Mouse (Mus musculus) thymus, postnatal 36 days (tissue): ENCODE data around the gene Fbxo11.
"Not testable (repeated sequence)": the region's sequence is repeated elsewhere in the genome, so short reads cannot be mapped to it uniquely, and the experiment has no call there.

Source experiments
- DNase-seq, 2 experiments: peaks; one replicate each; pipeline ENCODE4 v3.0.0; 2022; ENCODE audit warnings: mixed read lengths in 2 of 2

Fbxo11 gene

GRCm38 (mm10) chr17:87997808-87998207 is 67.3 kb downstream of the Fbxo11 start:
- no peak for DNase-seq

GRCm38 (mm10) chr17:87993338-87993737 is 71.8 kb downstream of the Fbxo11 start:
- DNase-seq = no peak

GRCm38 (mm10) chr17:87992154-87992553 is 72.9 kb downstream of the Fbxo11 start:
- DNase-seq = no peak

GRCm38 (mm10) chr17:87987507-87987906 is 77.6 kb downstream of the Fbxo11 start:
- DNase-seq = no peak

- DNase-seq = no peak
These were observed 79.2 kb downstream of the Fbxo11 start for GRCm38 (mm10) chr17:87985916-87986315.

GRCm38 (mm10) chr17:87984440-87985214 is 80.5 kb downstream of the Fbxo11 start:
- no peak for DNase-seq

- DNase-seq = no peak
These were observed 81.8 kb downstream of the Fbxo11 start for GRCm38 (mm10) chr17:87983313-87983712.

GRCm38 (mm10) chr17:87982112-87982511 is 83.0 kb downstream of the Fbxo11 start:
- DNase-seq = no peak

- not testable (repeated sequence) for DNase-seq
These were observed 85.4 kb downstream of the Fbxo11 start for GRCm38 (mm10) chr17:87979696-87980095.

GRCm38 (mm10) chr17:87976927-87977326 is 88.2 kb downstream of the Fbxo11 start:
- DNase-seq = not testable (repeated sequence)

- no peak for DNase-seq
These were observed 88.8 kb downstream of the Fbxo11 start for GRCm38 (mm10) chr17:87976154-87976806.

- peak; percentile 79 to 85 for DNase-seq
These were observed 89.8 kb downstream of the Fbxo11 start for GRCm38 (mm10) chr17:87975229-87975853.

GRCm38 (mm10) chr17:87974629-87975228 is 90.4 kb downstream of the Fbxo11 start, which contains the start of gene Msh6:
Gene Msh6, plus strand, starts transcription at chr17:87975062.
- peak; percentile 98 to 99 for DNase-seq

GRCm38 (mm10) chr17:87973261-87974167 is 91.6 kb downstream of the Fbxo11 start:
- no peak for DNase-seq

GRCm38 (mm10) chr17:87972856-87973255 is 92.2 kb downstream of the Fbxo11 start:
- DNase-seq = no peak

- not testable (repeated sequence) for DNase-seq
These were observed 93.1 kb downstream of the Fbxo11 start for GRCm38 (mm10) chr17:87971696-87972591.

- DNase-seq = not testable (repeated sequence)
These were observed 96.6 kb downstream of the Fbxo11 start for GRCm38 (mm10) chr17:87968483-87968926.

- no peak for DNase-seq
These were observed 101.7 kb downstream of the Fbxo11 start for GRCm38 (mm10) chr17:87963081-87964075.

GRCm38 (mm10) chr17:87959931-87960330 is 105.2 kb downstream of the Fbxo11 start:
- not testable (repeated sequence) for DNase-seq

GRCm38 (mm10) chr17:87959406-87959805 is 105.7 kb downstream of the Fbxo11 start:
- not testable (repeated sequence) for DNase-seq
